Mouse (Mus musculus) G1E (cell line): ENCODE results near the gene Pcgf6.
"Not testable (repeated sequence)": the region's sequence is repeated elsewhere in the genome, so short reads cannot be mapped to it uniquely, and the experiment has no call there.

Source experiments
- CTCF ChIP-seq: IDR thresholded peaks from 2 replicates; pipeline ENCODE4 v1.5.1; 2012; ENCODE audit warnings: low read depth, low read length, inconsistent platforms, mixed read lengths
- GATA1 ChIP-seq: IDR thresholded peaks from 2 replicates; pipeline ENCODE4 v1.6.1; 2012; ENCODE audit warnings: borderline replicate concordance, low read length, inconsistent platforms, mixed read lengths
- GATA2 ChIP-seq: IDR thresholded peaks from 2 replicates; pipeline ENCODE4 v1.6.1; 2012; ENCODE audit warnings: low read depth, low read length, inconsistent platforms, borderline replicate concordance
- POLR2AphosphoS5 ChIP-seq: IDR thresholded peaks from 2 replicates; pipeline ENCODE4 v1.6.1; 2012; ENCODE audit warnings: low read depth, low read length, inconsistent platforms; ENCODE audit not compliant: insufficient replicate concordance
- TAL1 ChIP-seq: conservative IDR thresholded peaks from 2 replicates; pipeline ENCODE4 v1.6.1; 2012; ENCODE audit warnings: low read depth, low read length, inconsistent platforms, mixed read lengths

DNA sequence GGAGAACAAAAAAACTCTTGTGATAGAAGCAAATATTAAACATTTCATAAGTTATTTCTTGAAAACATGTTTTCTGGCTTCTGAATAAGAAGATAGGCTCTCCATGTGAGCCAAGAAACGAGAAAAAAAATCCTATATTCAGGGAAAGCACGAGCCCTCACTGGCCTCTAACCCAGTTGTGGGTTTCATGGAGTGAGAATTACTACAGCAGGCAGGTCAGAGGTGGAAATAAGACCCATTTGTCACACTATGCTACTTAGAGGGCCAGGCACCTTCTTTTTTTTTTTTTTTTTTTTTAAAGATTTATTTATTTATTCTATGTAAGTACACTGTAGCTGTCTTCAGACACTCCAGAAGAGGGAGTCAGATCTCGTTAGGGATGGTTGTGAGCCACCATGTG is 50.3 kb downstream of the Pcgf6 start:
- not testable (repeated sequence) for TF ChIP-seq CTCF, TAL1, POLR2AphosphoS5, GATA1, GATA2
